Mouse (Mus musculus) liver, adult 2 months (tissue): ENCODE data around the gene Ankrd44.

Experiments
- CTCF ChIP-seq: fragments of 200-500 bp; IDR thresholded peaks from 2 replicates; pipeline ENCODE4 v1.5.1; 2011; ENCODE audit warnings: low read depth, low read length, control low read depth
- POLR2A ChIP-seq: fragments of 200-500 bp; IDR thresholded peaks from 2 replicates; pipeline ENCODE4 v1.6.1; 2011; ENCODE audit warnings: low read length, control low read depth; ENCODE audit not compliant: insufficient read depth; ENCODE audit errors: extremely low read depth

GRCm38 (mm10) chr1:54762216-54762807 is 163.9 kb downstream of the Ankrd44 start:
- no peak for TF ChIP-seq CTCF
- TF ChIP-seq POLR2A: no peak
